Mouse (Mus musculus) embryonic facial prominence, embryonic 11.5 days (tissue): ENCODE results near the gene Gtf2h3. TPM values are rescaled to one million over a fixed set of nuclear protein-coding genes. Genes with fewer than 3 reads are reported as not detected.
"Not testable (repeated sequence)": the region's sequence is repeated elsewhere in the genome, so short reads cannot be mapped to it uniquely, and the experiment has no call there.

ENCODE experiments used
- ATAC-seq: fragments of 200-750 bp; cut with Nextera tagmentation; replicated peaks from 2 replicates; pipeline ENCODE4 v1.8.0; 2017; ENCODE audit warnings: low read depth; ENCODE audit not compliant: insufficient number of reproducible peaks, low FRiP score, low TSS enrichment
- DNase-seq: peaks from one replicate; pipeline ENCODE4 v3.0.0-alpha.2; 2015; ENCODE audit warnings: low spot score
- H3K27ac ChIP-seq: fragments of 300-500 bp; sonication (generic); replicated peaks from 2 replicates; pipeline ENCODE4 v1.5.1; 2014; ENCODE audit warnings: mild to moderate bottlenecking, low read depth, low read length, control low read depth
- H3K27me3 ChIP-seq: fragments of 300-500 bp; sonication (generic); 2 replicates; pipeline ENCODE4 v1.6.1; 2014; ENCODE audit warnings: mild to moderate bottlenecking, low read length, moderate library complexity, mixed read lengths; ENCODE audit not compliant: control insufficient read depth, insufficient read depth
- H3K36me3 ChIP-seq: fragments of 300-500 bp; sonication (generic); replicated peaks from 2 replicates; pipeline ENCODE4 v1.6.1; 2014; ENCODE audit warnings: low read depth, mild to moderate bottlenecking, low read length, moderate library complexity, mixed read lengths; ENCODE audit not compliant: control insufficient read depth, insufficient read depth
- H3K4me1 ChIP-seq: fragments of 300-500 bp; sonication (generic); 2 replicates; pipeline ENCODE4 v1.6.1; 2014; ENCODE audit warnings: low read length, mixed read lengths; ENCODE audit not compliant: control insufficient read depth, insufficient read depth
- H3K4me2 ChIP-seq: fragments of 300-500 bp; sonication (generic); 2 replicates; pipeline ENCODE4 v1.6.1; 2014; ENCODE audit warnings: low read depth, mild to moderate bottlenecking, control low read depth, low read length, moderate library complexity
- H3K4me3 ChIP-seq: fragments of 300-500 bp; sonication (generic); 2 replicates; pipeline ENCODE4 v1.5.1; 2014; ENCODE audit warnings: low read depth, low read length, control low read depth
- H3K9ac ChIP-seq: fragments of 300-500 bp; sonication (generic); replicated peaks from 2 replicates; pipeline ENCODE4 v1.6.1; 2014; ENCODE audit warnings: mild to moderate bottlenecking, control low read depth, low read length
- H3K9me3 ChIP-seq: fragments of 300-500 bp; sonication (generic); replicated peaks from 2 replicates; pipeline ENCODE4 v1.6.1; 2016; ENCODE audit warnings: mild to moderate bottlenecking, low read length, inconsistent platforms, mixed read lengths; ENCODE audit not compliant: control insufficient read depth
- WGBS: fragments of 180-500 bp; shearing (Covaris S2); extraction: QIAGEN DNeasy Blood & Tissue Kit; methylation state at CpG from one replicate; pipeline ENCODE4 v1.1.7; 2014; 5-methylcytosine and 5-hydroxymethylcytosine counted together
- polyA plus RNA-seq: library from polyadenylated mRNA; unstranded; fragments of >200 nt; fragmentation: Nextera tagmentation; extraction: Ambion mirVana; gene quantifications from 2 replicates; pipeline ENCODE4 v1.2.1, GENCODE M21; 2014

The Gtf2h3 gene
- polyA plus RNA-seq, 1 experiment from 2014 or later, result 90.1 TPM

GRCm38 (mm10) chr5:124592768-124593167 is 13.8 kb downstream of the Gtf2h3 start:
- no peaks in the 10 kb centered on the region for H3K27me3 ChIP-seq
- no peaks in the 10 kb centered on the region for H3K4me1 ChIP-seq
- H3K4me2 ChIP-seq, result no peak overlapping the region
- no peak overlapping the region for H3K9ac ChIP-seq
- no peak for DNase-seq
- WGBS, result 90% methylated on average over 3 of the region's 3 CpGs
- no peaks in the 10 kb centered on the region for H3K9me3 ChIP-seq
- peaks cover 6% of the 10 kb centered on the region for H3K36me3 ChIP-seq
- H3K27ac ChIP-seq, result no peak overlapping the region
- ATAC-seq, result no peak
- no peak overlapping the region for H3K4me3 ChIP-seq

- no peaks in the 10 kb centered on the region for H3K4me1 ChIP-seq
- peak overlapping the region; percentile 83 for H3K4me2 ChIP-seq
- peaks cover 6% of the 10 kb centered on the region for H3K36me3 ChIP-seq
- H3K4me3 ChIP-seq, result peak overlapping the region; percentile 71
- H3K27ac ChIP-seq, result no peak overlapping the region
- peak overlapping the region; percentile 71 for H3K9ac ChIP-seq
- no peaks in the 10 kb centered on the region for H3K27me3 ChIP-seq
- H3K9me3 ChIP-seq, result no peaks in the 10 kb centered on the region
- DNase-seq (peak; percentile 98), ATAC-seq (peak; percentile 99)
- 6% methylated on average over 30 of the region's 30 CpGs for WGBS
Observed at GRCm38 (mm10) chr5:124598224-124599174, 19.6 kb downstream of the Gtf2h3 start.

- not testable (repeated sequence) for H3K4me1 ChIP-seq, H3K27ac ChIP-seq, DNase-seq, H3K4me2 ChIP-seq, ATAC-seq, H3K36me3 ChIP-seq, H3K9me3 ChIP-seq, H3K9ac ChIP-seq, H3K4me3 ChIP-seq, H3K27me3 ChIP-seq
- 63% methylated on average over 8 of the region's 8 CpGs for WGBS
Observed at GRCm38 (mm10) chr5:124599726-124600125, 20.8 kb downstream of the Gtf2h3 start.

GRCm38 (mm10) chr5:124602349-124602748 is 23.4 kb downstream of the Gtf2h3 start:
- DNase-seq (peak; percentile 70), ATAC-seq (no peak)
- no peaks in the 10 kb centered on the region for H3K4me1 ChIP-seq
- no peaks in the 10 kb centered on the region for H3K27me3 ChIP-seq
- no peak overlapping the region for H3K4me2 ChIP-seq
- no peaks in the 10 kb centered on the region for H3K9me3 ChIP-seq
- H3K27ac ChIP-seq, result no peak overlapping the region
- H3K9ac ChIP-seq, result no peak overlapping the region
- no peaks in the 10 kb centered on the region for H3K36me3 ChIP-seq
- no peak overlapping the region for H3K4me3 ChIP-seq
- WGBS, result 62% methylated on average over 5 of the region's 5 CpGs

GRCm38 (mm10) chr5:124604296-124604695 is 25.4 kb downstream of the Gtf2h3 start:
- Histone ChIP-seq H3K4me3 (no peak overlapping the region), H3K4me1 (no peaks in the 10 kb centered on the region), H3K9ac (no peak overlapping the region), H3K36me3 (no peaks in the 10 kb centered on the region), H3K9me3 (no peaks in the 10 kb centered on the region), H3K27me3 (no peaks in the 10 kb centered on the region), H3K27ac (no peak overlapping the region), H3K4me2 (no peak overlapping the region)
- DNase-seq, result no peak
- WGBS, result 93% methylated on average over 4 of the region's 4 CpGs
- no peak for ATAC-seq

- Histone ChIP-seq H3K9ac (no peak overlapping the region), H3K27me3 (no peaks in the 10 kb centered on the region), H3K4me3 (no peak overlapping the region), H3K36me3 (no peaks in the 10 kb centered on the region; the same call in 1 of the 2 replicates), H3K4me1 (no peaks in the 10 kb centered on the region), H3K4me2 (no peak overlapping the region), H3K27ac (no peak overlapping the region), H3K9me3 (no peaks in the 10 kb centered on the region)
- 83% methylated on average over 17 of the region's 17 CpGs for WGBS
- DNase-seq (no peak), ATAC-seq (no peak)
Observed at GRCm38 (mm10) chr5:124605041-124605622, 26.2 kb downstream of the Gtf2h3 start.

GRCm38 (mm10) chr5:124610965-124611364 is 32.0 kb downstream of the Gtf2h3 start:
- no peaks in the 10 kb centered on the region for H3K4me1 ChIP-seq
- no peak for DNase-seq
- no peaks in the 10 kb centered on the region for H3K9me3 ChIP-seq
- WGBS, result 76% methylated on average over 10 of the region's 10 CpGs
- H3K9ac ChIP-seq, result no peak overlapping the region
- no peak overlapping the region for H3K4me2 ChIP-seq
- no peaks in the 10 kb centered on the region for H3K27me3 ChIP-seq
- no peak for ATAC-seq
- H3K36me3 ChIP-seq, result no peaks in the 10 kb centered on the region; the same call in 1 of the 2 replicates
- no peak overlapping the region for H3K27ac ChIP-seq
- no peak overlapping the region for H3K4me3 ChIP-seq

- H3K36me3 ChIP-seq, result no peaks in the 10 kb centered on the region; the same call in 1 of the 2 replicates
- DNase-seq (no peak), ATAC-seq (no peak)
- H3K9me3 ChIP-seq, result no peaks in the 10 kb centered on the region
- H3K9ac ChIP-seq, result no peak overlapping the region
- H3K27me3 ChIP-seq, result no peaks in the 10 kb centered on the region
- WGBS, result 87% methylated on average over 11 of the region's 11 CpGs
- H3K27ac ChIP-seq, result no peak overlapping the region
- no peaks in the 10 kb centered on the region for H3K4me1 ChIP-seq
- no peak overlapping the region for H3K4me2 ChIP-seq
- H3K4me3 ChIP-seq, result no peak overlapping the region
Observed at GRCm38 (mm10) chr5:124614709-124615108, 35.8 kb downstream of the Gtf2h3 start.
